Mouse (Mus musculus): ENCODE measurements at regions not wholly inside any gene's neighbourhood (a gene's known extent, or its start where the extent isn't known, plus 50 kb on each side); places are given as distances from the start of the nearest gene placed in this dataset.

DNA sequence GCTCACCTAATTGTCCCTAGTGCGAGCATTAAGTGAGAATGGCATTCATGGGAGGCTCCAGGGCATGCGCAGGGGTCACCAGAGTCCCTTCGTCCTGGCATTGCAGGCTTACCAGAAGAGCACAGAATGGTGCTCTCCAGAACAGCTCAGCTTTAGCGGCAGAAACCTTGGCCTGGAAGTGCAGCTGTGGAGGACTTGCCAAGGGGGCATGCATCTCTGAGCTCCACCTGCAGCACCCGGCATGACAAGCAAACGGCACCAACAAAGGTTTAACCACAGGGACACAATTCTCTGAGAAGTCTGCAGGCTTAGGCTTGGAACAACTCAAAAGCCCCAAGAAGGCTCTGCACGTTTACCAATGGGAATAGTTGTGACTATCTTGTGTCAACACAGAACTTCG, 128.4 kb downstream of the Rpap3 start:
- no peaks in the 10 kb centered on the region for H3K36me3 ChIP-seq
- H3K27me3 ChIP-seq = no peaks in the 10 kb centered on the region
- no peaks in the 10 kb centered on the region for H3K9me3 ChIP-seq (replicated peaks)
- H3K4me3 ChIP-seq = no peak overlapping the region
- H3K27ac ChIP-seq = no peak overlapping the region
- ATAC-seq (replicated peaks; ENCODE audit: insufficient number of reproducible peaks, insufficient read depth, low FRiP score, low read depth) = no peak
- peaks cover 7% of the 10 kb centered on the region for H3K4me1 ChIP-seq (replicated peaks)
- WGBS = 72% methylated on average over 8 of the region's 8 CpGs
- no peak overlapping the region for H3K4me2 ChIP-seq
- no peak overlapping the region for H3K9ac ChIP-seq

DNA sequence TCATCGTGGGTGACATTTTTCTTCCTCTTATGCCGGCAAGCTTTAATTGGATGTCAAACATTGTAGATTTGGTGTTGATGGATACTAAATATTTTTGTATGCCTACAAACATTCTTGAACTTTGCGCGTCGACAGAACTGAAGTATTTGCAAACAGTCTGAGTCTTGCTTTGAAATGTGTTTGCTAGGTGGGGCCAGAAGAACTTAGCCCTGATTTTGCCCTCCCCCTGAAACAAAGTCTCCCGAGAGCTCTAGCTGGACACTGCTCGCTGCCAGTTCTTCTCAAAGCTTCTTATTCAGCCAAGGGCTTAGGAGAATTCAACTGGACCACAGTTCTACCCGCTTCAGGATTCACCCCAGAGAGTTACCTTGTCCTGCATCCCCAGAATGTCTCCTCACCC, 133.0 kb downstream of the Rpap3 start:
- H3K9ac ChIP-seq = no peak overlapping the region
- H3K4me3 ChIP-seq = no peak overlapping the region
- no peak overlapping the region for H3K27ac ChIP-seq
- no peaks in the 10 kb centered on the region; the same call in 1 of the 2 replicates for H3K4me1 ChIP-seq (replicated peaks)
- no peak for ATAC-seq (replicated peaks; ENCODE audit: insufficient number of reproducible peaks, insufficient read depth, low FRiP score, low read depth)
- no peaks in the 10 kb centered on the region for H3K9me3 ChIP-seq (replicated peaks)
- no peaks in the 10 kb centered on the region for H3K36me3 ChIP-seq
- no peak overlapping the region for H3K4me2 ChIP-seq
- 65% methylated on average over 8 of the region's 8 CpGs for WGBS
- no peaks in the 10 kb centered on the region for H3K27me3 ChIP-seq

- Histone ChIP-seq H3K4me3 (no peak overlapping the region), H3K9ac (no peak overlapping the region), H3K36me3 (no peaks in the 10 kb centered on the region), H3K4me2 (no peak overlapping the region), H3K9me3 (replicated peaks) (no peaks in the 10 kb centered on the region), H3K4me1 (replicated peaks) (no peaks in the 10 kb centered on the region; the same call in 1 of the 2 replicates), H3K27ac (no peak overlapping the region), H3K27me3 (no peaks in the 10 kb centered on the region)
- ATAC-seq (replicated peaks; ENCODE audit: insufficient number of reproducible peaks, insufficient read depth, low FRiP score, low read depth) = no peak
Measured at GRCm38 (mm10) chr15:97571885-97572284, 133.7 kb downstream of the Rpap3 start.

DNA sequence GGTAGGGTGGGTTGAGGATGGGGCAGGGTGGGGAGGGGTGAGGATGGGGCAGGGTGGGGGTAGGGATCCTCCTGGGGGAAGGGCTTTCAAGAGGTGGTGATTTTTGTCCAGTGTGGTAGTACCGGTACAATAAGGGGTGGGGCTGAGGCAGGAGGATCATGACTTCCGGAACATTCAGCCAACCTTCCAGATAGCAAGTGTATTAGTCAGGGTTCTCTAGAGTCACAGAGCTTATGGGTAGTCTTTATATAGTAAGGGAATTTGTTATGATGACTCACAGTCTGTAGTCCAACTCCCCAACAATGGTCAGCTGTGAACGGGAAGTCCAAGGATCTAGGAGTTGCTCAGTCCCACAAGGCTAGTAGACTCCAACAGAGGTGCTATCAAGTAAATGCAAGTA, 145.5 kb downstream of the Rpap3 start:
- H3K4me1 ChIP-seq (replicated peaks) = no peaks in the 10 kb centered on the region
- ATAC-seq (replicated peaks; ENCODE audit: insufficient number of reproducible peaks, insufficient read depth, low FRiP score, low read depth) = no peak
- H3K4me2 ChIP-seq = no peak overlapping the region
- H3K4me3 ChIP-seq = no peak overlapping the region
- H3K9me3 ChIP-seq (replicated peaks) = peaks cover 7% of the 10 kb centered on the region
- H3K36me3 ChIP-seq = no peaks in the 10 kb centered on the region
- 88% methylated on average over 3 of the region's 3 CpGs for WGBS
- H3K27me3 ChIP-seq = no peaks in the 10 kb centered on the region
- no peak overlapping the region for H3K27ac ChIP-seq
- no peak overlapping the region for H3K9ac ChIP-seq

- H3K4me1 ChIP-seq (replicated peaks) = no peaks in the 10 kb centered on the region
- peaks cover 7% of the 10 kb centered on the region for H3K9me3 ChIP-seq (replicated peaks)
- no peak for ATAC-seq (replicated peaks; ENCODE audit: insufficient number of reproducible peaks, insufficient read depth, low FRiP score, low read depth)
- H3K27ac ChIP-seq = no peak overlapping the region
- WGBS = 92% methylated on average over 7 of the region's 7 CpGs
- no peaks in the 10 kb centered on the region for H3K27me3 ChIP-seq
- no peak overlapping the region for H3K4me2 ChIP-seq
- H3K4me3 ChIP-seq = no peak overlapping the region
- H3K36me3 ChIP-seq = no peaks in the 10 kb centered on the region
- no peak overlapping the region for H3K9ac ChIP-seq
Measured at GRCm38 (mm10) chr15:97558725-97559124, 146.9 kb downstream of the Rpap3 start.

- ATAC-seq (replicated peaks; ENCODE audit: insufficient number of reproducible peaks, insufficient read depth, low FRiP score, low read depth) = no peak
- no peak overlapping the region for H3K27ac ChIP-seq
- 85% methylated on average over 4 of the region's 4 CpGs for WGBS
- no peak overlapping the region for H3K9ac ChIP-seq
- H3K4me1 ChIP-seq (replicated peaks) = no peaks in the 10 kb centered on the region
- no peak overlapping the region for H3K4me3 ChIP-seq
- 0 out of 2 replicates have a peak, but pooled peaks cover 5% of the 10 kb centered on the region for H3K9me3 ChIP-seq (replicated peaks)
- no peak overlapping the region for H3K4me2 ChIP-seq
- no peaks in the 10 kb centered on the region for H3K27me3 ChIP-seq
- no peaks in the 10 kb centered on the region for H3K36me3 ChIP-seq
Measured at GRCm38 (mm10) chr15:97548354-97548753, 157.3 kb downstream of the Rpap3 start.

GRCm38 (mm10) chr15:97545034-97545433, 160.6 kb downstream of the Rpap3 start:
- Histone ChIP-seq H3K27ac (no peak overlapping the region), H3K36me3 (no peaks in the 10 kb centered on the region), H3K9me3 (replicated peaks) (0 out of 2 replicates have a peak, but pooled peaks cover 5% of the 10 kb centered on the region), H3K27me3 (no peaks in the 10 kb centered on the region), H3K9ac (no peak overlapping the region), H3K4me2 (no peak overlapping the region), H3K4me1 (replicated peaks) (no peaks in the 10 kb centered on the region), H3K4me3 (no peak overlapping the region)
- WGBS = 85% methylated on average over 11 of the region's 11 CpGs
- no peak for ATAC-seq (replicated peaks; ENCODE audit: insufficient number of reproducible peaks, insufficient read depth, low FRiP score, low read depth)

DNA sequence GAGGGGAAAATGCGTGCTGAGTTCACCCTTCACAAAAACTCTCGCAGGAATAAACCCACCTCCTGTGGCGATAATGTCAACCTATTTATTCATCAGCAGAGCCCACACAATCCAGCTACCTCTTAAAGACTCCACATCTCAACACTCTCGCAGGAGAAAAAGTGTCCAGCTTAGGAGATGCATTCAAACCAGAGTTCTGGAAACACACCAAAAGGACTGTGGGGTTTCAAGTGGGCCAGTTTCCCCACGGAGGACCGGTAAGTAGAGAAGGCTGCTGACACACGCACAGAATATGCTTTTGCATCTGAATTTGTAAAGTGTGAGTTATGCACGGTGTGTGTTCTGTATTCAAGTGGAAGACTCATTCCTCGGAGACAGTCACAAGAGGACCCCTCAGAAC, 164.0 kb downstream of the Rpap3 start:
- H3K9ac ChIP-seq = no peak overlapping the region
- H3K27me3 ChIP-seq = no peaks in the 10 kb centered on the region
- H3K4me2 ChIP-seq = no peak overlapping the region
- H3K27ac ChIP-seq = no peak overlapping the region
- no peak for ATAC-seq (replicated peaks; ENCODE audit: insufficient number of reproducible peaks, insufficient read depth, low FRiP score, low read depth)
- H3K9me3 ChIP-seq (replicated peaks) = no peaks in the 10 kb centered on the region
- no peaks in the 10 kb centered on the region for H3K4me1 ChIP-seq (replicated peaks)
- WGBS = 76% methylated on average over 9 of the region's 9 CpGs
- H3K4me3 ChIP-seq = no peak overlapping the region
- H3K36me3 ChIP-seq = no peaks in the 10 kb centered on the region

DNA sequence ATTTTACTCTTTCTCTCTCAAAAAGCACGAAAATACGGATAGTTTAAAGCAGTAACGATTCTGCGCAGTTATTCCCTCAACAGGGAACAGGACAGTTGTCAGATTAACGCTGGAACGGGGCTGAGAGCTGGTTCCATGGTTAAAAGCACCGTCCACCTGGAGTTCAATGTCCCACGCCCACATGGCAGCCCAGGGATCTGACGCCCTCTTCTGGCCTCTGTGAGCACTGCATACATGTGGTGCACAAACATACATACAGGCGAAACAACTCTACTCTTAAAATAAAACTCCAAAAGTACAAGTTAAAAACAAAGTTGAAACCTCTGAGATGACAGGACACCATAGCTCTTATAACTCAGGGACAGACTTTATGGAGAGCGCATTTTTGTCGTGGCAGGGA, 169.5 kb downstream of the Rpap3 start:
- 86% methylated on average over 12 of the region's 12 CpGs for WGBS
- no peak for ATAC-seq (replicated peaks; ENCODE audit: insufficient number of reproducible peaks, insufficient read depth, low FRiP score, low read depth)

GRCm38 (mm10) chr15:97534878-97535277, 170.7 kb downstream of the Rpap3 start:
- H3K9ac ChIP-seq = no peak overlapping the region
- H3K4me3 ChIP-seq = no peak overlapping the region
- WGBS = 78% methylated on average over 5 of the region's 5 CpGs
- H3K27ac ChIP-seq = no peak overlapping the region
- H3K4me1 ChIP-seq (replicated peaks) = no peaks in the 10 kb centered on the region
- H3K9me3 ChIP-seq (replicated peaks) = no peaks in the 10 kb centered on the region
- H3K27me3 ChIP-seq = no peaks in the 10 kb centered on the region
- no peak for ATAC-seq (replicated peaks; ENCODE audit: insufficient number of reproducible peaks, insufficient read depth, low FRiP score, low read depth)
- H3K4me2 ChIP-seq = no peak overlapping the region
- no peaks in the 10 kb centered on the region for H3K36me3 ChIP-seq

More for the DNA sequence above, 169.5 kb downstream of the Rpap3 start:
- Histone ChIP-seq H3K4me1 (replicated peaks) (no peaks in the 10 kb centered on the region), H3K9ac (no peak overlapping the region), H3K4me2 (no peak overlapping the region), H3K27me3 (no peaks in the 10 kb centered on the region), H3K36me3 (no peaks in the 10 kb centered on the region), H3K27ac (no peak overlapping the region), H3K4me3 (no peak overlapping the region), H3K9me3 (replicated peaks) (no peaks in the 10 kb centered on the region)

DNA sequence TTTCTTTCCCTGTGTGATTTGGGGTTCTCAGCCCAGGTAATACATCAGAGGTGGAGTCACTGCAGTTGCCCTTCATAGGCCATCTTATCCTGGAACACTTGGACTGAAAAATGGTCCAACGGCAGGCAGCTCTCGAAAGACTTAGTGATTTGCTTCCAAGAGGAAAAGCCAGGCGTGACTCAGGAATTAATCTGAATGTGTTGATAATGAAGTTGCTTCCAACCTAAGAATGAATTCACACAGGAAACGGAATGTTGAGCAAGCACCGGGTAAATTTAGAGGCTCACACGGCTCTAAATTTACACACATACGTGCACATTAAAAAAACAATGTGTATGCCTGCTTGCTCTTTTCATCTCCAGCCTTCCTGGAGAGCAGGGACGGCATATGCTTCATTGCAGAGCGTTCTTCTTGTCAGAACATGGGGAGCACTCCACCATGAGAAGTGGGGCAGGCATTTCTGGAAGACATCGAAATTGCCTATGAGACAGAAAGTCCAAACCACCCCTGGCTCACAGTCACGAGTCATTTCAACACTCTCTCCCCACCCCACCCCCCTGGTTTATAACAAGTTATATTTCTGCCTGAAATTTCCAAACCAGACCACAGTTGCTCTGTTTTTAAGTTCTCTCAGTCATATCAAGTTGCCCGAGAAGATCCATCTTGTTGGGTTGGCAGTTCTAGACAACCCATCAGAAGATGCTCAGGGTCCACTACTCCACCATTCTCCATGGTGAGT, 171.9 kb downstream of the Rpap3 start:
- Histone ChIP-seq H3K27me3 (no peaks in the 10 kb centered on the region), H3K4me2 (no peak overlapping the region), H3K36me3 (no peaks in the 10 kb centered on the region), H3K9me3 (replicated peaks) (no peaks in the 10 kb centered on the region), H3K4me3 (no peak overlapping the region), H3K4me1 (replicated peaks) (no peaks in the 10 kb centered on the region), H3K9ac (no peak overlapping the region), H3K27ac (no peak overlapping the region)
- no peak for ATAC-seq (replicated peaks; ENCODE audit: insufficient number of reproducible peaks, insufficient read depth, low FRiP score, low read depth)
- 50% methylated on average over 12 of the region's 12 CpGs for WGBS

DNA sequence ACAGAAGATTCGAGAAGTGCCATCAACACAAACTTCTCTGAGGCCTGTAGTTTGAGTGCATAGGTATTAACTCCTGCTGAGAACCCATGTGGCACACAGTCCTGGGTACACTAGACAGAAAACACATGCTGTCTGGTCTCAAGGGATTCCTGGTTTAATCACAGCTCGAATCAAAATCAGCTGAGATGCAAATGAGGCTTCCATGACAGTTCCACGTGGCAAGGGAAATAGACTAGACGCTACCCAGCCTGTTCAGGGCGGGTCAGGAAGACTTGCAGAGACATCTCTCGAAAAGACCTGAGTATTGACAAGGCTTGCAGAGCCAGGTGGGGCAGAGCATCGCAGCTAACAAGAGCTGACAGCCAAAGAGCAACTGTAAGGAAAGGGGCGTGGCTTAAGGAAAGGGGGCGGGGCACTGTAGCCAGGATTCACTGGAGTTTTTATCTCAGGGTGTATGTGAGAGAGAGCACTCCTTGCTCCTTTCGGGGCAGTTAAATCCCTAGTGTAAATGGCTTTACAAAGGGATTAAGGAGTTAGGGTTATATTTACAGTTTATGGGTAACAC, 173.2 kb downstream of the Rpap3 start:
- WGBS = 60% methylated on average over 10 of the region's 10 CpGs
- Histone ChIP-seq H3K9ac (no peak overlapping the region), H3K4me3 (no peak overlapping the region), H3K27ac (no peak overlapping the region), H3K4me2 (no peak overlapping the region), H3K27me3 (no peaks in the 10 kb centered on the region), H3K4me1 (replicated peaks) (no peaks in the 10 kb centered on the region), H3K36me3 (no peaks in the 10 kb centered on the region), H3K9me3 (replicated peaks) (no peaks in the 10 kb centered on the region)
- ATAC-seq (replicated peaks; ENCODE audit: insufficient number of reproducible peaks, insufficient read depth, low FRiP score, low read depth) = no peak

All from heart, embryonic 15.5 days (tissue).